ENCODE assay signal across 16 mouse cellular contexts in genomic region chr6:56907973-56908372, GRCm38 (mm10). TPM values are rescaled to one million over a fixed set of nuclear protein-coding genes. Genes with fewer than 3 reads are reported as not detected.
DNase-seq lines count a peak whose midpoint lies in the region; ATAC-seq and TF ChIP-seq lines count a peak whose summit lies in the region.
"Had no signal": no experiment of that assay in that cellular context is flagged by ENCODE, and none has a peak within 500 bp of the region (broad histone marks: within the 10 kb centered on the region; RNA-seq: fewer than 3 reads in every experiment).

No protein-coding gene starts in this region.

- intact Hi-C loops in left cerebral cortex, adult 2 months (cut with DNase I) = loop anchor here (2.0 kb wide), 1 partner anchor 99 kb away; no protein-coding TSS in a partner anchor
- intact Hi-C loops in left cerebral cortex, postnatal 4 days (cut with DNase I) = loop anchor here (5.0 kb wide), 1 partner anchor 101 kb away; no protein-coding TSS in a partner anchor

- H3K4me1 ChIP-seq in liver, embryonic 13.5 days (replicated peaks) = peaks cover 98% of the 10 kb centered on the region
- peaks cover 84% of the 10 kb centered on the region for H3K4me1 ChIP-seq in liver, embryonic 16.5 days (ENCODE audit: control insufficient read depth, low read depth, low read length)

- no peak for DNase-seq in left cerebral cortex, adult 2 months (ENCODE audit: extremely low spot score in 1 of 2, low spot score in 2 of 2)
- no peak for DNase-seq in left cerebral cortex, postnatal 4 days
- peak; percentile 45 to 60 for DNase-seq in right cerebral cortex, postnatal 10 days (ENCODE audit: low spot score in 2 of 2)
- DNase-seq in right cerebral cortex, postnatal 25 days = no peak
- no peak for DNase-seq in liver, embryonic 13.5 days
- no peak for DNase-seq in ovary, adult 18-20 months (ENCODE audit: low spot score)
- DNase-seq: adrenal gland, adult 2 months; adrenal gland, postnatal 25 days; cerebellum, adult 2 months; gastrocnemius, postnatal 14 days; heart, postnatal 36 days had no signal

- H3K27ac ChIP-seq in left cerebral cortex, adult 2 months = peak overlapping the region; percentile 12; the same call in 1 of the 2 replicates
- H3K27ac ChIP-seq in liver, embryonic 13.5 days = peak overlapping the region; percentile 98
- peak overlapping the region; percentile 100 for H3K27ac ChIP-seq in liver, embryonic 16.5 days (ENCODE audit: low read length)
- H3K27ac ChIP-seq: embryonic facial prominence, embryonic 10.5 days; hindbrain, embryonic 15.5 days had no signal

- H3K9me3 ChIP-seq in liver, embryonic 13.5 days (replicated peaks) = no peaks in the 10 kb centered on the region
- H3K9me3 ChIP-seq in liver, embryonic 16.5 days (replicated peaks; ENCODE audit: control insufficient read depth, low read length) = no peaks in the 10 kb centered on the region
- H3K9me3 ChIP-seq: embryonic facial prominence, embryonic 10.5 days; heart, embryonic 12.5 days; hindbrain, embryonic 15.5 days had no signal

- 90% methylated on average over 3 of the region's 3 CpGs for WGBS in liver, embryonic 13.5 days (ENCODE audit: insufficient replicate concordance)
- 89% methylated on average over 3 of the region's 3 CpGs for WGBS in liver, embryonic 16.5 days (ENCODE audit: insufficient replicate concordance)

- no peak for TF ChIP-seq CTCF in left cerebral cortex, adult 2 months (IDR thresholded peaks at IDR 0.05)

- ATAC-seq in liver, embryonic 13.5 days (ENCODE audit: low read depth) = no peak
- ATAC-seq in liver, embryonic 16.5 days (ENCODE audit: low read depth) = no peak
- ATAC-seq: forebrain, embryonic 14.5 days had no signal

- no peak overlapping the region for H3K4me3 ChIP-seq in left cerebral cortex, adult 2 months
- no peak overlapping the region for H3K4me3 ChIP-seq in liver, embryonic 13.5 days (replicated peaks)
- no peak overlapping the region for H3K4me3 ChIP-seq in liver, embryonic 16.5 days (ENCODE audit: low read depth, low read length)
- H3K4me3 ChIP-seq: embryonic facial prominence, embryonic 10.5 days; heart, embryonic 12.5 days; hindbrain, embryonic 15.5 days had no signal

- H3K9ac ChIP-seq in liver, embryonic 13.5 days = no peak overlapping the region
- no peak overlapping the region for H3K9ac ChIP-seq in liver, embryonic 16.5 days (ENCODE audit: low read depth, low read length)
- H3K9ac ChIP-seq: heart, embryonic 12.5 days; hindbrain, embryonic 15.5 days had no signal

- H3K27me3 ChIP-seq in liver, embryonic 13.5 days = no peaks in the 10 kb centered on the region
- no peaks in the 10 kb centered on the region for H3K27me3 ChIP-seq in liver, embryonic 16.5 days (ENCODE audit: control insufficient read depth, insufficient read depth, low read depth, low read length)
- H3K27me3 ChIP-seq: heart, embryonic 12.5 days; hindbrain, embryonic 15.5 days had no signal

- H3K36me3 ChIP-seq in liver, embryonic 13.5 days = peaks cover 15% of the 10 kb centered on the region
- H3K36me3 ChIP-seq in liver, embryonic 16.5 days (ENCODE audit: control insufficient read depth, insufficient read depth) = peaks cover 12% of the 10 kb centered on the region
- H3K36me3 ChIP-seq: embryonic facial prominence, embryonic 10.5 days; hindbrain, embryonic 15.5 days had no signal

- H3K4me2 ChIP-seq in liver, embryonic 13.5 days = no peak overlapping the region
- no peak overlapping the region for H3K4me2 ChIP-seq in liver, embryonic 16.5 days (ENCODE audit: low read depth, low read length)
- H3K4me2 ChIP-seq: heart, embryonic 12.5 days; hindbrain, embryonic 15.5 days had no signal

RNA-seq across cellular contexts. Expression of gene Nt5c3, which starts 15.8 kb away (rescaled TPM):
- 10 to 100 TPM; 56.1 to 56.6 TPM for total RNA-seq in left cerebral cortex, adult 2 months (2021)
- total RNA-seq in left cerebral cortex, postnatal 4 days (2021) = 10 to 100 TPM; 75.5 to 86.2 TPM
- polyA plus RNA-seq in liver, embryonic 13.5 days (2015; fragmentation: Nextera tagmentation; extraction: Ambion mirVana) = 244 and 274 TPM in 2 replicates
- polyA plus RNA-seq in liver, embryonic 16.5 days (2015; fragmentation: Nextera tagmentation; extraction: Ambion mirVana) = 240 and 242 TPM in 2 replicates

RNA-seq across cellular contexts. Expression of gene Vmn1r4, which starts 15.8 kb away (rescaled TPM):
- total RNA-seq in left cerebral cortex, adult 2 months (2021) = under 1 TPM; 0.16 to 0.27 TPM
- total RNA-seq in left cerebral cortex, postnatal 4 days (2021) = under 1 TPM; 0.30 to 0.72 TPM
- polyA plus RNA-seq in liver, embryonic 13.5 days (2015; fragmentation: Nextera tagmentation; extraction: Ambion mirVana) = 0.15 and 0.19 TPM in 2 replicates
- polyA plus RNA-seq in liver, embryonic 16.5 days (2015; fragmentation: Nextera tagmentation; extraction: Ambion mirVana) = 0.15 and 0.18 TPM in 2 replicates
- total RNA-seq: heart, postnatal 36 days had no signal

Comparison
In these comparisons a context has a peak if more than half of its experiments do, and no peak if none do; other contexts are left out.
1. DNase-seq: peak in right cerebral cortex, postnatal 10 days (2 of 2); none in left cerebral cortex, adult 2 months (0 of 2), left cerebral cortex, postnatal 4 days (single experiment), right cerebral cortex, postnatal 25 days (single experiment), liver, embryonic 13.5 days (single experiment) and ovary, adult 18-20 months (single experiment).
2. H3K27ac ChIP-seq: peak in every context shown above with its lines; median percentile 100 in liver, embryonic 16.5 days; 98 in liver, embryonic 13.5 days; 12 in left cerebral cortex, adult 2 months.